Mouse (Mus musculus) cortical plate, adult 2 months (tissue): Measurements from ENCODE around the gene Ascc1. TPM values are rescaled to one million over a fixed set of nuclear protein-coding genes. Genes with fewer than 3 reads are reported as not detected.
"Not testable (repeated sequence)": the region's sequence is repeated elsewhere in the genome, so short reads cannot be mapped to it uniquely, and the experiment has no call there.

ENCODE experiments used
- H3K27ac ChIP-seq: fragments of 200-500 bp; 2 replicates; pipeline ENCODE4 v1.5.1; 2012; ENCODE audit warnings: low read length, control low read depth, inconsistent platforms; ENCODE audit not compliant: insufficient read depth
- H3K4me1 ChIP-seq: fragments of 200-500 bp; 2 replicates; pipeline ENCODE4 v1.6.1; 2011; ENCODE audit warnings: low read length; ENCODE audit not compliant: control insufficient read depth, insufficient read depth
- H3K4me3 ChIP-seq: fragments of 200-500 bp; 2 replicates; pipeline ENCODE4 v1.5.1; 2011; ENCODE audit warnings: mild to moderate bottlenecking, low read length, control low read depth; ENCODE audit not compliant: insufficient read depth
- CTCF ChIP-seq: fragments of 200-500 bp; IDR thresholded peaks from 2 replicates; pipeline ENCODE4 v1.5.1; 2011; ENCODE audit warnings: mild to moderate bottlenecking, control low read depth, low read length; ENCODE audit not compliant: insufficient read depth; ENCODE audit errors: extremely low read depth
- POLR2A ChIP-seq: fragments of 200-500 bp; IDR thresholded peaks from 2 replicates; pipeline ENCODE4 v1.6.1; 2011; ENCODE audit warnings: mild to moderate bottlenecking, low read length, control low read depth; ENCODE audit not compliant: insufficient read depth; ENCODE audit errors: extremely low read depth
- polyA plus RNA-seq: library from polyadenylated mRNA; depleted of rRNA; stranded (reverse); fragments of >200 nt; gene quantifications from 2 replicates; pipeline ENCODE4 v1.2.3, GENCODE M21; 2012; rRNA removed

Ascc1 gene
- polyA plus RNA-seq, 1 experiment, result 22.7 TPM

DNA sequence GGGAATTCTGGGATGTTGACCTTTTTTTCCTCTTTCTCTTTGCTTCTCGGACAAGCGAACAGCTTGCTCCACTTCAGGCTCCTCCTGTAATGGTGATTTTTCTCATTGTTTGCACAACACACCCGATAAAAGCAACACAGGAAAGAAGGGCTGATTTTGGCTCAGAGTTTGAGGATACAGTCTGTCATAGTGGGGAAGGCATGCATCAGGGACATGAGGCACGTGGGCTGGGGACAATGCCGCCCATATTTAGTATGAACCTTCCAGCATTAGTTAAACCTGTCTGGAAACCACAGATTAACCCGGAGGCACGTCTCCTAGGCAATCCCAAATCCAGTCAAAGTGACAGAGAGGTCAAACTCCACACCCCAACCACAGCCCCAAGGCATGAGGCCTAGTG, 134.3 kb downstream of the Ascc1 start:
- no peak overlapping the region for H3K27ac ChIP-seq
- no peak overlapping the region for H3K4me3 ChIP-seq
- TF ChIP-seq CTCF (no peak), POLR2A (no peak)
- peaks cover 4% of the 10 kb centered on the region; the same call in 1 of the 2 replicates for H3K4me1 ChIP-seq

DNA sequence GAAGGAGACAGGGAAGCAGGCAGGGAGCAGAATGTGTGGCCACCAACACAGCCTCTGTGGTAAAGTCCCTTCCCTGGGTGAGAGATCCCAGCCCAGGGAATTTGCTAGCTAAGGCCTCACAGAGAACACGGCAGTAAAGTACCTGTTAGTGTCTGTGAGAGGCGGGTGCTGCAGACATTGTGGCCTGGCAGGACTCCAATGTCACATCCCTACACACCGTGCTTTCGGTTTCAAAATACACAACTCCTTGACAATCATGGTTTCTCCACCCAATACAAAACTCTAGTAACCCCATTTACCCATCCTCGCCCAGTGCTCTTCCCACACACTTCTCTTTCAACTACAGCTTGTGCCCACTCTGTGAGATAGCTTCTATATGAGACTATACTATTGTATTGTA, 136.1 kb downstream of the Ascc1 start:
- TF ChIP-seq POLR2A (no peak), CTCF (no peak)
- Histone ChIP-seq H3K4me3 (no peak overlapping the region), H3K4me1 (peaks cover 4% of the 10 kb centered on the region; the same call in 1 of the 2 replicates), H3K27ac (no peak overlapping the region)

DNA sequence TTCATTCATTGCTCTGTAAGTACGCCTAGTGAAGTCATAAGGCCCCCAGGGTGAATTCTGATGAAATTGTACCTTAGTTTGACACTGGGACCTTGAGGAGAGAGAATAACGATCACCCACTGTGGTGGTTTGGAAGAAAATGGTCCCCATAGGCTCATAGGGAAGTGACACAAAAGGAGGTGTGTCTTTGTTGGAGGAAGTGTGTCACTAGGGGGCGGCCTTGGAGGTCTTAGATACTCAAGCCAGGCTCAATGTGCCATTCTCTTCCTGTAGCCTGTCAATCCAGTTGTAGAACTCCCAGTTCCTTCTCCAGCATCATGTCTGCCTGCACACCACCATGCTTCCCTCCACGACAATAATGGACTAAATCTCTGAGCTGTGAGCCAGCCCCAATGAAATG, 138.1 kb downstream of the Ascc1 start:
- Histone ChIP-seq H3K4me1 (peaks cover 4% of the 10 kb centered on the region; the same call in 1 of the 2 replicates), H3K4me3 (no peak overlapping the region), H3K27ac (no peak overlapping the region)
- no peak for TF ChIP-seq POLR2A
- TF ChIP-seq CTCF, result no peak

DNA sequence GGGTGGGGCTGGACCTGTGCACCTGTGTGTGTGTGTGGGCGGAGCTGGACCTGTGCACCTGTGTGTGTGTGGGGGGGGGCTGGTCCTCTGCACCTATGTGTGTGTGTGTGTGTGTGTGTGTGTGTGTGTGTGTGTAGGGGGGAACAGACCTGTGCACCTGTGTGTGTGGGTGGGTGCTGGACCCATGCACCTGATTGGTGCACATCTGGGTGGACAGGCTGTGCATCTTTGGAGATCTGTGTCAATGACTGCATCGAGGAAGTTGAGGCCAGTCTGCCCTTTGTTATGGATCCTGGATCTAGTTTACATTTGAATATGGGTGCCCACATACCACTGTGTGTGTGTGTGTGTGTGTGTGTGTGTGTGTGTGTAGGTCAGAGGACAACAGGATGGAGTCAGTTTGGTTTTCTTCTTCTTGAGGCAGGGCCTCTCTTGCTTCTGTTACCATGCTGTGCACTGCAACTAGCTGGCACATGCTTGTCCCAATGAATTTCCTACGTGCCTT, 139.1 kb downstream of the Ascc1 start:
- no peak for TF ChIP-seq POLR2A
- no peak for TF ChIP-seq CTCF

DNA sequence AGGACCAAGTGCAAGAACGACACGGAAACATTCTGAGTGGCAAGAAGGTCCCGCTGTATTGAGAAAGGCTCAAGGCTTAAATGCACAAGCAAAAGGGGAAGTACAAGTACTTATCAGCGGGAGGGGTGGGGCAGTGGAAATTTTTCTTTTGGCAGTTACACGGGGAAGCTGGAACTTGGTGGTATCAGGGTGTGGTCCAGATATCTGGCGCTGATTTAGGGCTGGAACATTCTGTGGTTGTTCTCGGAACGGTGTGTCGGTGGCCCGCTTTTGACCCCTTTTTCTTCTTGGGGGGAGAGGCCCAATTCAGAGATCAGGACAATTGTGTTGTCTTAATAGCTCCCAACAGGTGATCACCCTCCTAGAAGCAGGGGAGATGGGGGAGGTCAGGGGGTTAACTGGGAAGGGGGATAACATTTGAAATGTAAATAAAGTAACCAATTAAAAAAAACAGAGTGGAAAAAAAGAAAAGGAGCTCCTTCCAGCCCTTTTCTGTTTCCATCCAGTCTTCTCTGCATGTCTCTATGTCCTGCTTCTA, 145.0 kb downstream of the Ascc1 start:
- H3K4me1 ChIP-seq, H3K4me3 ChIP-seq, H3K27ac ChIP-seq: not testable (repeated sequence)

More for the DNA sequence above, 139.1 kb downstream of the Ascc1 start:
- peaks cover 4% of the 10 kb centered on the region; the same call in 1 of the 2 replicates for H3K4me1 ChIP-seq
- no peak overlapping the region for H3K4me3 ChIP-seq
- no peak overlapping the region for H3K27ac ChIP-seq

DNA sequence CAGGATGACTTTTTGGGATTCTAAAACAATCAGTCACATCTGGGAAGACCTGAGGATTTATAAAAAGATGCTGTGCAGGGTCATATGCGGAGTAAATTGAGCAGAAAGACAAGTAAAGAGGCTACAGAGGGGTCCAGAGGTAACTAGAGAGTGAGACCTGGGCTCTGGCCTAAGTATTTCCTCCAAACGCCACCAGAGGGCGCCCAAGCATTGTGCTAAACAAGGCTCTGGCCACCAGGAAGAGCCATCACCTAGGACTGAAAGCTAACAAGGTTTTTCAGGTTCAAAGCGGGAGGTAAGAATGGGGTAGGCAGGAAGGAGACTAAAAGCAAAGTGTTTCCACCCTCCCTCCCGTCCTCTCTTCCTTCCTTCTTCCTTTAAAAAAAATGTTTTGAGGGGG, 145.5 kb downstream of the Ascc1 start:
- H3K4me1 ChIP-seq, result no peaks in the 10 kb centered on the region
- TF ChIP-seq POLR2A (no peak), CTCF (peak; percentile 94)
- H3K27ac ChIP-seq, result no peak overlapping the region
- H3K4me3 ChIP-seq, result no peak overlapping the region

Other genes starting within 250 kb of the Ascc1 start
- gene Dnajb12, start 123.2 kb upstream of the Ascc1 start, polyA plus RNA-seq, result 45.0 and 47.0 TPM in 2 replicates
- gene Ddit4, start 51.0 kb upstream of the Ascc1 start, polyA plus RNA-seq, result 35.7 and 38.3 TPM in 2 replicates
- gene Anapc16, start 330 bp downstream of the Ascc1 start, polyA plus RNA-seq, result 96.3 and 98.7 TPM in 2 replicates
- 382 and 387 TPM in 2 replicates for gene Spock2, start 103.4 kb downstream of the Ascc1 start, polyA plus RNA-seq
- gene Chst3, start 216.5 kb downstream of the Ascc1 start, polyA plus RNA-seq, result 1.4 and 2.0 TPM in 2 replicates